In the genomic region with DNA sequence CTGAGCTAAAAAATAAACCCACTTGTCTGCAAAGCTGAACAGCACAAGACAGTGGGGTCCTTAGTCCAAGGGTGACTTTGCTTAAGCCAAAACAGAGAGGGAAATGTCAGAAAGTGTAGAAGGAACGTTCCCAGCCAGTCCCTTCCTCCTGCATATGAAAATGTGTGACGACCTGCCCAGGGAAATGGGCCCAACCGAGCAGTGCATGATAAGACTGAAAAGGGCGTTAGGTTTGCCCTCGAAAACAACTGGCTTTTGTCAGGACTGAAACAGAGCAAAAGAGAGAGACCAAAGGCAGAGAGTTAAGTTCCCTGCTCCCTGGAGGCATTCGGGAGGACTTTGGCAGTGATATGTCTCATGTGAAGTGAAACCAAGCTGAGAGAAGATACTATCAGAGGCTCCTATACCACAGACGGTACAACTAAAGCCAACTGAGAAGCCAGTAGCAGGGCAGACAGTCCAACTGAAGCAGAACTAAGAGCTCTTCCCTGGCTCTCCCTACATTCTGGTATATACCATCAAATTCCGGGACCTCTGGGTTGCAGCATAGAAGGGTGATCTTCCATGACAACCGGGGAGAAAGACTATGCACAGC, we compare ENCODE assay signal across 18 mouse cellular contexts.
DNase-seq lines count a peak whose midpoint lies in the region; ATAC-seq and TF ChIP-seq lines count a peak whose summit lies in the region.
"Had no signal": no experiment of that assay in that cellular context is flagged by ENCODE, and none has a peak within 500 bp of the region (broad histone marks: within the 10 kb centered on the region; RNA-seq: fewer than 3 reads in every experiment).

No protein-coding gene starts in this region.

- peak; percentile 83 for DNase-seq in heart, adult 11 months
- DNase-seq in heart, postnatal 25 days (ENCODE audit: low spot score) = no peak
- DNase-seq in heart, postnatal 14 days = no peak
- DNase-seq in liver, embryonic 14.5 days (ENCODE audit: low read depth in 3 of 3, low spot score in 3 of 3) = peak in 2 of 3 experiments; percentile 24 to 28
- DNase-seq in thymus, postnatal 10 days (ENCODE audit: low spot score in 2 of 2) = no peak
- DNase-seq: adrenal gland, postnatal 25 days; cerebellum, adult 11-12 months; forebrain, postnatal 0 days; kidney, adult 9 months; kidney, postnatal 25 days; thymus, postnatal 25 days had no signal

- H3K9ac ChIP-seq in heart, embryonic 16.5 days (ENCODE audit: low read length) = no peak overlapping the region
- peak overlapping the region; percentile 62 for H3K9ac ChIP-seq in liver, embryonic 14.5 days (replicated peaks)
- no peak overlapping the region for H3K9ac ChIP-seq in neural tube, embryonic 15.5 days (replicated peaks)
- H3K9ac ChIP-seq: forebrain, postnatal 0 days; hindbrain, embryonic 14.5 days; intestine, embryonic 15.5 days; midbrain, embryonic 13.5 days; neural tube, embryonic 13.5 days had no signal

- WGBS in heart, embryonic 16.5 days = 45% methylated on average over 9 of the region's 9 CpGs
- WGBS in liver, embryonic 14.5 days (ENCODE audit: insufficient replicate concordance) = 19% methylated on average over 9 of the region's 9 CpGs
- 83% methylated on average over 9 of the region's 9 CpGs for WGBS in neural tube, embryonic 15.5 days

- H3K9me3 ChIP-seq in heart, embryonic 16.5 days (replicated peaks; ENCODE audit: control insufficient read depth, low read length) = no peaks in the 10 kb centered on the region
- H3K9me3 ChIP-seq in liver, embryonic 14.5 days (ENCODE audit: control insufficient read depth, low read length) = no peaks in the 10 kb centered on the region
- H3K9me3 ChIP-seq in neural tube, embryonic 15.5 days (replicated peaks) = no peaks in the 10 kb centered on the region
- H3K9me3 ChIP-seq: G1E; intestine, embryonic 15.5 days; midbrain, embryonic 13.5 days; neural tube, embryonic 13.5 days had no signal

- no peaks in the 10 kb centered on the region for H3K36me3 ChIP-seq in heart, embryonic 16.5 days (ENCODE audit: control insufficient read depth, insufficient read depth)
- no peaks in the 10 kb centered on the region for H3K36me3 ChIP-seq in liver, embryonic 14.5 days (replicated peaks; ENCODE audit: control insufficient read depth, insufficient read depth, low read depth)
- no peaks in the 10 kb centered on the region for H3K36me3 ChIP-seq in neural tube, embryonic 15.5 days
- H3K36me3 ChIP-seq: G1E; intestine, embryonic 15.5 days; midbrain, embryonic 13.5 days; neural tube, embryonic 13.5 days had no signal

- TF ChIP-seq EP300 in liver, embryonic 14.5 days (IDR thresholded peaks at IDR 0.05; ENCODE audit: low read depth) = no peak

- H3K4me3 ChIP-seq in heart, embryonic 16.5 days (ENCODE audit: low read length) = no peak overlapping the region
- H3K4me3 ChIP-seq in liver, embryonic 14.5 days (ENCODE audit: insufficient read depth in 1 of 2, low read depth in 2 of 2, low read length in 2 of 2) = peak overlapping the region in 1 of 2 experiments; percentile 10; a peak in 1 of 4 replicates
- no peak overlapping the region for H3K4me3 ChIP-seq in neural tube, embryonic 15.5 days (replicated peaks)
- H3K4me3 ChIP-seq: intestine, embryonic 15.5 days; midbrain, embryonic 13.5 days; neural tube, embryonic 13.5 days had no signal

- no peaks in the 10 kb centered on the region for H3K27me3 ChIP-seq in heart, embryonic 16.5 days (ENCODE audit: control insufficient read depth, insufficient read depth, low read length)
- H3K27me3 ChIP-seq in liver, embryonic 14.5 days (ENCODE audit: control insufficient read depth, insufficient read depth, low read length) = no peaks in the 10 kb centered on the region
- 0 out of 2 replicates have a peak, but pooled peaks cover 3% of the 10 kb centered on the region for H3K27me3 ChIP-seq in neural tube, embryonic 15.5 days (replicated peaks)
- H3K27me3 ChIP-seq: intestine, embryonic 15.5 days; midbrain, embryonic 13.5 days; neural tube, embryonic 13.5 days had no signal

- intact Hi-C loops in heart, postnatal 25 days (cut with DNase I) = no loop called here
- intact Hi-C loops in heart, postnatal 14 days (cut with DNase I) = loop anchor here (5.0 kb wide), 1 partner anchor 86 kb away; no protein-coding TSS in a partner anchor

- no peak for ATAC-seq in heart, embryonic 16.5 days (replicated peaks; ENCODE audit: extremely low read depth, insufficient read depth, low FRiP score)
- peak; percentile 46 for ATAC-seq in liver, embryonic 14.5 days (ENCODE audit: insufficient read depth)
- ATAC-seq in neural tube, embryonic 15.5 days (ENCODE audit: low FRiP score) = no peak
- ATAC-seq: forebrain, postnatal 0 days; midbrain, embryonic 13.5 days had no signal

- peak overlapping the region; percentile 37 for H3K27ac ChIP-seq in heart, embryonic 16.5 days (ENCODE audit: low read length)
- H3K27ac ChIP-seq in liver, embryonic 14.5 days = peak overlapping the region; percentile 95
- H3K27ac ChIP-seq in neural tube, embryonic 15.5 days (replicated peaks) = no peak overlapping the region
- H3K27ac ChIP-seq: hindbrain, embryonic 14.5 days; intestine, embryonic 15.5 days; midbrain, embryonic 13.5 days; neural tube, embryonic 13.5 days had no signal

- H3K4me1 ChIP-seq in heart, embryonic 16.5 days (ENCODE audit: control insufficient read depth, insufficient read depth, low read length) = peaks cover 18% of the 10 kb centered on the region
- H3K4me1 ChIP-seq in liver, embryonic 14.5 days (replicated peaks; ENCODE audit: control insufficient read depth in 2 of 2, insufficient read depth in 2 of 2, low read length in 1 of 2) = peaks cover 40 to 41% of the 10 kb centered on the region in 2 experiments
- H3K4me1 ChIP-seq in neural tube, embryonic 15.5 days = no peaks in the 10 kb centered on the region
- H3K4me1 ChIP-seq: intestine, embryonic 15.5 days; midbrain, embryonic 13.5 days; neural tube, embryonic 13.5 days had no signal

- no peak for TF ChIP-seq CTCF in liver, embryonic 14.5 days (IDR thresholded peaks at IDR 0.05; ENCODE audit: low read depth)

- H3K4me2 ChIP-seq in heart, embryonic 16.5 days (ENCODE audit: low read depth, low read length) = no peak overlapping the region
- H3K4me2 ChIP-seq in liver, embryonic 14.5 days (ENCODE audit: low read depth) = peak overlapping the region; percentile 55
- H3K4me2 ChIP-seq in neural tube, embryonic 15.5 days = no peak overlapping the region
- H3K4me2 ChIP-seq: hindbrain, embryonic 14.5 days; intestine, embryonic 15.5 days; midbrain, embryonic 13.5 days; neural tube, embryonic 13.5 days had no signal

Comparison
In these comparisons a context has a peak if more than half of its experiments do, and no peak if none do; other contexts are left out.
1. DNase-seq: peak in heart, adult 11 months (single experiment) and liver, embryonic 14.5 days (2 of 3); none in heart, postnatal 25 days (single experiment), heart, postnatal 14 days (0 of 2) and thymus, postnatal 10 days (0 of 2).